Mouse (Mus musculus) embryo, embryonic 10 days (tissue): ENCODE data around the gene Celf2.
"Not testable (repeated sequence)": the region's sequence is repeated elsewhere in the genome, so short reads cannot be mapped to it uniquely, and the experiment has no call there.

ENCODE experiments used
- DNase-seq: peaks from one replicate; pipeline ENCODE4 v3.0.0-alpha.2; 2015; ENCODE audit warnings: low spot score

Celf2 gene

GRCm38 (mm10) chr2:7509463-7509862, at the start of gene Celf2:
Gene Celf2 (minus strand): TSS chr2:7509563.
- DNase-seq, result not testable (repeated sequence)

DNA sequence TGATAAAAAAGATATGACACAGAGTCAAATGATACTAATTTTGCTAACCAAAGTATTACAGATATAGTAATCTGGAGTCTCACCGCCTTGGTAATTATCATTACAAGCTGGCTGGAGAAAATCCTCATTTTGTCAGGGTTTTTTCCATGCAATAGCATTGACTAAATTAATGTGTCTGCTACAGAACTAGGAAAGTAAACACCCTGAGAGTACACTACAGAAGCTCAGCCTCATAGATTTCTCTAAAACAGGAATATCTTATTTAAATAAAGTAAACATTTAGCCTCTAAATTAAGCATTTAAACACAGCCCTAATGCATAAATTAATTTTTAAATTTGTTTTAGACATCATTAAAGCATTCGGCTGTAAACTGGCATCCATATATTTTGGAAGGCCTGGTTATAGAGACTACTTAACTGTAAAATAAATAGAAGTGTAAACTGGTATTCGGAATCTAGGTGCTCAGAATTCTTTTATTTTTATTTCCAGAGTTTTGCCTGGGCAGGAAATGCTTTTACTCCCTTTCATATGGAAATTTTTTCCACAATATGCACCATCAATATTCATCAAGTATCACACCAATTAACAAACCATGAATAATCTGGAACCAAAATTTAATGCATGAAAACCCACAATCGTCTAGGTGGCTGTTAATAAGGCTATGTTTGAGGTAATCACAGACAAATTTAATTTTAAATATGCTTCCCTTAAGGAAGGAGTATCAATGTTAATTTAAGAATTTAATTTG, 46.0 kb upstream of the Celf2 start:
- DNase-seq, result no peak

GRCm38 (mm10) chr2:7554601-7555000, 45.2 kb upstream of the Celf2 start:
- no peak for DNase-seq

GRCm38 (mm10) chr2:7552887-7553286, 43.5 kb upstream of the Celf2 start:
- no peak for DNase-seq

- no peak for DNase-seq
These were observed 39.5 kb upstream of the Celf2 start for GRCm38 (mm10) chr2:7548886-7549285.

DNA sequence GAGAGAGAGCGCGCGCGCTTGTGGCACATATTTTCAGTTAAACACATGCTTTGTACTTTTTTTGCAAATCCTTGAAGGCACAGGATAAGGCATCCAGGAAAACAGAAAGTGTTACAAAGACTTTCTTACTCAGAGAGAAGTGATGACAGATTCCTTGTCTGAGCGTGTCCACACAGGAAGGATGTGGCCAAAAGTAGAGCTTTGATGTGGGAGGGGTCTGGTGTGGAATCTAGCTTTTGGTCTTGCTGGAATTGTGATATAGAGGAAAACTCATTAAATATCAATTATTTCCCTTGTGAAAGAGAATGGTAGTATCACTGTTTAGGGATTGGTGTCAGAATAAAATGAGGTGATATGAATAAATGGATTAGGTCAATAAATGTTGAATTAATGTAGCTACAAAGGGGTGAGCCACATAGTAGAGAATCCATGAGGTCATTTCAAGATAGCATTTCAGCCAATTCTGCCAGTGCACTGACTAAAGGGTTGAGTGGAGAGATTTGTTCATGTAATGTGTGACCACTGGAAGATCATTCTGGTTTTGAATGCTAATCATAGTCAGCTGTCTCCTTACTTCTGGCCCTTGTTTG, 25.3 kb upstream of the Celf2 start:
- DNase-seq, result no peak

DNA sequence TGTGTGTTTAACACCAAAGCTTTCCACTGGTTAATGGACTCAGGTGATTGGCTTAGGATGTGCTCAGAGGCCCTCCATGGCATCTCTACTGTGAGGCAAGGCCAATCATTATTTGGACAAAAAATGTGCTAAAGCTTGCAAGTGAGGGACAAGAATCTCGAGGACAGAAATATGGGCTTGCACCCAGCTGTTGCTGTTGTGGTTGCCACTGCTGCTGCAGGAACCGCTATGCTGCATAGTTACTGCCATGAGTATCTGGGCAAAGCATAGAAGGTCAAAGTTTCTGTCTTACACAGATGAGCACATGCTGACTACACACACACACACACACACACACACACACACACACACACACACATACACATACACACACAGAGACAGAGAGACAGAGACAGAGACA, 24.8 kb upstream of the Celf2 start:
- DNase-seq, result no peak

- DNase-seq, result no peak
These were observed 22.0 kb upstream of the Celf2 start for GRCm38 (mm10) chr2:7531185-7531960.

DNA sequence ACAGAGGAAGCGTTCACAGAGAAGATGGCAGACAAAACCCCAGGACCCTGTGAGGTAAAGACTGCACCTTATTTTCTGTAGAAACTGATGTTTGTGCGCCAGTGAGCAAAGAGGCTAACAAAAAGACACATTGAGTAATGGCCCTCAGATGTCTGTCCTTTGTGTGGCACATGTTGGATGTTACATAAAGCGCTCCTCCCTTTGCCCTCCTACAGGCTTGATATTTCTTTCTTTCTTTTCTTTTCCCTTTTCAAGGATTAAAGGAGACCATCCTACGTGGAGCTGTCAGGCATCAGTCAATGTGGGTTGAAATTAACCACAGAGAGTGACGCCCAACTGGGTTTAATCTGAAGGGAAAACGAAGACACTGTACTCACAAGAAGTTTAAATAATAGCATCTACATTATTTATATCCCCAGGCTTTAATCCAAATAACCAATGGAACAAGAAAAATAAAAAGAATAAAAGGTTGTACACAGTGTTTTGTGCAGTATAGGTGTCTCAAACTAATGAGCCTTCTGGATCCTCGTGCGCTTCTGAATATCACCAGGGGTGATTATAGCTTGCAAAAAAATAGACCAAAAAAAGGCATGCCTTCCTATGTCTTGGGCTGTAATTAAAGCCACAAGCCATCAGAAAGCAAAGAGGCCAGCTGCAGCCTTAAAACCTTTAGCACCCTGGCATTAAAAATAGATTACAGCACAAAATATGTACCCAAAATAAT, 21.3 kb upstream of the Celf2 start:
- peak; percentile 9 for DNase-seq

GRCm38 (mm10) chr2:7529637-7530036, 20.3 kb upstream of the Celf2 start:
- peak; percentile 25 for DNase-seq

DNA sequence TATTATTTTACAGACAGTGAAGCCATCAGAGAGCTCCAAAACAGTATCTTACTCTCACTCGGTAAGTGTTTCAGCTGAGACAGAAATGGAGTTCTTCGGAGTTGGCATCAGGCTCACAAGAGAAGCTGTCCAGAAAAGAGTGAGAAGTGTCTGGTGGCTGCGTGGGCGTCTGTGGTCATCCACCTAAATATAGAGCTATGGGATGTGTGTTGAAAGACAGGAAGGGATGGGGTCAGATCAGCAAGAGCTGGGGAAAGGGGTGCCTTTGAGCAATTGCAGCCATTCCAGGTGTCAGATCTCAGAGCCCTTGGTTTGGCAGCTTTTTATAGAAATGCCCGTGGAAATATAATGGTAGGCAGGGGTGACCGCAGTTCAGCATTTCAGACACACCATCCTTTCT, 17.3 kb upstream of the Celf2 start:
- no peak for DNase-seq

DNA sequence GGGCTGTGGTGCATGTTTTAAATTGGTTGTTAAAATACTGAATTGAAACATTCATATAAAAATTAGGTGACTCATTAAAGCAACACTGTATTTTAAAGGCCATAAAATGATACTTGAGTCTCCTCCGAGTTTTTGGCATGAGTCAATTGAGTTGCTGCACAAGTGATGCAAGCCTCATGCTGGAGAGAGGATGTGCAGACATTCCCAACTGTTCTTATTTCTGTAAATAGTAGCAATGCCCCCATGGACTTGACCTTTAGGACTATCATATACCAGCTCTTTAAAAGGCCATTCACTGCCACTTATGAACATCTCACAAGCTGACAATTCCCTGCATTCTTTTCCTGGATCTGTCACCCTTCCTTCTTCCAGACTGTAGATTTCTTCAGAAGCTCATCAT, 10.1 kb upstream of the Celf2 start:
- DNase-seq, result no peak

- DNase-seq, result no peak
These were observed 15.9 kb downstream of the Celf2 start for GRCm38 (mm10) chr2:7493420-7493819.

GRCm38 (mm10) chr2:7484974-7485373, 24.4 kb downstream of the Celf2 start:
- DNase-seq, result no peak

- no peak for DNase-seq
These were observed 27.3 kb downstream of the Celf2 start for GRCm38 (mm10) chr2:7482062-7482461.

- DNase-seq, result no peak
These were observed 48.9 kb downstream of the Celf2 start for GRCm38 (mm10) chr2:7460329-7461056.

GRCm38 (mm10) chr2:7438721-7439282, 70.6 kb downstream of the Celf2 start:
- DNase-seq, result no peak

DNA sequence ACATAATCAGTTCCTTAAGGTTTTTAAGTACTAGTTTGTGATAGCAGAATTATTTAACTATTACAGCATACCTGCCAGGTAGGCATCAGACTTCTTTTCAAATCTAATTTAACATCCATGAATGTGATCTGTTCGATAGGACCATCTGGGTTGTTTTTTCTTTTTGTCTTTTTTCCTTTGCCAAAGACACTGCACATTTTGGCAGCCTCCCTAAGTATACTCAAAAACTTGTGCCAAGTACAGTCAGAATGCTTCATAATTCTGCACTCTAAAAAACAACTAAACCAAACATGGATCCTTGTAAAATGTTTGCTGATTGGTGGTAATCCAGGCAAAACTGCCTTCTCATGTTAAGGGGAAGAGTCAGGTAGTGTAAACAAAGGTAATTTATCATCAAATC, 82.9 kb downstream of the Celf2 start:
- DNase-seq, result no peak

- no peak for DNase-seq
These were observed 108.8 kb downstream of the Celf2 start for GRCm38 (mm10) chr2:7400530-7400929.

DNA sequence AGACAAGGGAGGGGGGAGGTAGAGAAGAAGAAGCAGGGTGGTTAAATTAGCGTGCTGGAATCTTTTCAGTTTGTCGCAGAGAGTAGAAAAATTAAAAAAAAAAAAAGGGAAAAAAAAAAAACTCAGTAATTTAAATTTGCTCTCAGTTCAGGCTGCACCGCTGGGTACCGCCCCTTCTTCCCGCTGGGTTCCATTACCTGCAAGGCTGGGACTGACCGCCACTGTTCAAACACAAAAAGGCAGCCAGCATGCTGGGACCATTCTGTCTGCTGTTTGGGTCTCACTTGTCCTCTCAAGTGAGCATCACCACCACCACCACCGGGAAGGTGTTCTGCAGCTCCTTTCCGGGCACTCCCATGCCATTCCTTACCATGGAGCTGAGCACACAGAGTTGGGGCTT, 113.4 kb downstream of the Celf2 start:
- DNase-seq, result no peak

GRCm38 (mm10) chr2:7395473-7395872, 113.9 kb downstream of the Celf2 start:
- DNase-seq, result peak; percentile 21
